Mouse (Mus musculus) lung, postnatal 4 days (tissue): ENCODE measurements around the gene Eci3.

ENCODE experiments used
- DNase-seq, 2 experiments: peaks; one replicate each; pipeline ENCODE4 v3.0.0; 2021

Eci3 gene

GRCm38 (mm10) chr13:34924210-34924609 lies 39.4 kb downstream of the Eci3 start, which contains the start of the genes Fam217a and 4933417A18Rik:
Fam217a (minus strand) TSS chr13:34924310.
4933417A18Rik (plus strand) TSS chr13:34924409.
- no peak for DNase-seq

- peak; percentile 19 to 40 for DNase-seq
These were observed 47.0 kb downstream of the Eci3 start for GRCm38 (mm10) chr13:34916520-34917167.

GRCm38 (mm10) chr13:34914614-34915013 lies 49.0 kb downstream of the Eci3 start:
- no peak for DNase-seq
